Mouse (Mus musculus): ENCODE results near the gene Cyp2d10.
A peak's percentile ranks its signal among the peaks of the same experiment; 100 is the strongest.
"Not testable (repeated sequence)": the region's sequence is repeated elsewhere in the genome, so short reads cannot be mapped to it uniquely, and the experiment has no call there.

The Cyp2d10 gene

DNA sequence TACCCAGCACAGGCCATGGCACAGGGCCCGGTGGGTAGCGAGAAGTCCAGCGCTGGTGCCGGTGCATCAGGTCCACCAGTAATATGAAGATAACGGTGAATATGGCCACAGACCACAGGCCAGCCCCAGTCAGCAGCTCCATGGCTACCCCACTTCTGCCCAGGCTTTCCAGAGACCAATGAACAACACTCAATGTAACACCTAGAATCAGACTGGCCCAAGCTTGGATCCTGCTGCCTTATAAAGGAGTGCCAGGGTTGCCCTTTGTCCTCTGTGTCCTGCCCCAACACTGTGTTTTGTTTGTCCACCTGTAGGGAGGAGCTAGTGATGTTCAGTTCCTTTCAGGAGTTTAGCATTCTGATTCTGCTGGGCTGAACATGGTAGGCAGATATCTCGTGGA lies at the start of gene Cyp2d10:
TSS of gene Cyp2d10 (minus strand) at position 215 of the 400 bp plus-strand sequence.
- DNase-seq (ENCODE audit: low read depth): no peak

DNA sequence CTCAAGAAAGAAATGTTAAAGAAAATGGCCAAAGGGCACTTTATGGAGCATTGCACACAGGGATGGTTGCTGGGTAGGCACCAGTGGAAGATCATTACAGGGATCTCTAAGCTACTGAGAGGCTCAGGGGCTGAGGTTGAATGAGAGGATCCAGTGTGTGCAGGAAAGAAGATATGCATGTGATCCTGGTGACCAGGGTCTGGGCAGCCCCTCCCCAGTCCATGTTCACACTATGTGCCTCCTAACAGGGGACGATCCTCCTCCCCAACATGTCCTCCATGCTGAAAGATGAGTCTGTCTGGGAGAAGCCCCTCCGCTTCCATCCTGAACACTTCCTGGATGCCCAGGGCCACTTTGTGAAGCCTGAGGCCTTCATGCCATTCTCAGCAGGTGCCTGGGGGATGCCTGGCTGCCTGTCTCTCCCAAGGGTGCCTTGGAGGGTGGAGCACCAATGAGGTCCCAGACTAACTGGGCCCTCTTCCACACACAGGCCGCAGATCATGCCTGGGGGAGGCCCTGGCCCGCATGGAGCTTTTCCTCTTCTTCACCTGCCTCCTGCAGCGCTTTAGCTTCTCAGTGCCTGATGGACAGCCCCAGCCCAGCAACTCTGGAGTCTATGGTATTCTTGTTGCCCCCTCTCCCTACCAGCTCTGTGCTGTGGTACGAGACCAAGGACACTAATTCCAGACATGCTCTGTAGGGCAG lies 49.2 kb upstream of the Cyp2d10 start:
- DNase-seq (ENCODE audit: low read depth): not testable (repeated sequence)

DNA sequence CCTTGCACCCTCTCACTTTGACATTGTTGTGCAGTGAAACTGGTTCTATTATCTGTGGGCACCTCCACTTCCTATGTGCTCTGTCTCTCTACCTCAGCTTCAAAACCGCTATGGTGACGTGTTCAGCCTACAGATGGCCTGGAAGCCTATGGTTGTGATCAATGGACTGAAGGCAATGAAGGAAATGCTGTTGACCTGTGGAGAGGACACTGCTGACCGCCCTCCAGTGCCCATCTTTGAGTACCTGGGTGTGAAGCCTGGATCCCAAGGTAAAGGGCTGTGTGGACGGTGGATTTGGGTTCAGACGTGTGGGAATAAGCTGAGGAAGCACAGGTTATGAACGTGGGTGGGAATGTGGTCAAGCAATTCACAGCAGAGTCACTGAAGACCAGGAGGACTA lies 46.5 kb upstream of the Cyp2d10 start:
- not testable (repeated sequence) for DNase-seq (ENCODE audit: low read depth)

- not testable (repeated sequence) for DNase-seq (ENCODE audit: low read depth)
Observed at GRCm38 (mm10) chr15:82452133-82452532, 45.1 kb upstream of the Cyp2d10 start.

DNA sequence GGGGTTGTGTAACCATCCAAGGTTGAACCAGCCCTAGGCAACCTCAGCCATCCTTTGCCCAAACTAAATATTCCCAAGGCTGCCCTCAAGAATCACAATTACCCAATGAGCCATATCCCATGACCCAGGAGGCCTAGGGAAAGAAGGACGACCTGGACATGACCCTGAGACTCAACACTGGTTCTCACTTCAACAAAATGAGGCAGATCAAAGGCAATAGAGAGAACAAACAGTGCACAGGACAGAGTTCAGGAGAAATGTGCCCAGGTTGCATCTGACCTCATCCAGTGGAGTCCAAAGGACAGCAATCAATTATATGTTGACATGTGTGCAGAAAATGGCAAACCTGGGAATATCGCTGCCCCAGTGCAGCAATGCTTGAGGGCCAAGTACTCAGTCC lies 43.0 kb upstream of the Cyp2d10 start:
- not testable (repeated sequence) for DNase-seq (ENCODE audit: low read depth)

- DNase-seq (ENCODE audit: low read depth): no peak
Observed at GRCm38 (mm10) chr15:82445196-82445595, 38.2 kb upstream of the Cyp2d10 start.

DNA sequence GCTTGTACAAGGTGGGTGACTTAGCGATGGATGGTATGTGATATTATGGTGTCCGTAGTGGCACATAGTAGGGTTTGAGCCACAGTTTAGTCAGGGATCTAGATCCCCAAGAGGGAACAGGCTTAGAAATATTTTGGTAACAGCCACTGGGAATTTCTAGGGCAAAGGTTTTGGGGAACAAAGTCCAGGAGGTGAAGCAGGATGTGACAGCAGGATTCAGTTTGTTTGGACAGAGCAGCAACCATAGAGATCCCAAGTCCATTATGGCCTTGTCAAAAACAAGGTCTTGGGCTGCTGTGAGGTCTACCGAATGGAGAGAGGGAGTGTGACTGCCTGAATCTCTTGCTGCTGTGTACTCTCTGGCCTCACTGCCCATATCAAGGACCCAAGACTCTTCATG lies 36.7 kb upstream of the Cyp2d10 start:
- no peak for DNase-seq (ENCODE audit: low read depth)

DNA sequence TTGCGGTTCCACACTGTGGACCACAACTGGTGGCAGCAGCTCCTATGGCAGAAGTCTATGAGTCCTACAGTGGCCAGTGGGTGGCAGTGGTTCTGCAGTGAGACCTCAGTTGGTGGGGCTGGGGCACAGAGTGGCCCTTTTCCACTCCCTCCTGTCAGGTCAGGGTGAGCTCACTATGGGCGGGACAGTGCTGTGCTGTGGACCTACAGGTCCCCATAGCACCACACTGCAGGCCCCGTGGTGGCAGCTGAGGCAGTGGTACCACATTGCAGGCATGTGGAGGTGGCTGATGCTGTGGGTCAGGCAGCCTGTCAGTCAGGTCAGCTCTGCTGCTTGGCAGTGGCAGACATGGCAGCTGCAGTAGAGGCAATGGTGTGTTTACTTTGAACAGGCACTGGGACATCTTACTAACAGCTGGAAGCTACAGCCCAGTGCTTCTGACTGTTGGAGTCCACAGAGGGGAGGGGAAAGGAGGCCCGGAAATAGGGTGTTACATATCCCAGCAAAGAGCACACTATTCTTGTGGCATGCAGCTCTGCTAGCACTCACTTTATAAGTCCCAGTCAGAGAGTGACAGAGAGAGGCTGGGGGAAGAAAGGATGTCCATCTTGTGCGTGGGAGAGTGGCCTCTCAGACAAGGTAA lies 31.1 kb upstream of the Cyp2d10 start:
- DNase-seq (ENCODE audit: low read depth): no peak

GRCm38 (mm10) chr15:82435606-82436005 lies 28.6 kb upstream of the Cyp2d10 start:
- no peak for DNase-seq (ENCODE audit: low read depth)

- no peak for DNase-seq (ENCODE audit: low read depth)
Observed at GRCm38 (mm10) chr15:82435011-82435410, 28.0 kb upstream of the Cyp2d10 start.

DNA sequence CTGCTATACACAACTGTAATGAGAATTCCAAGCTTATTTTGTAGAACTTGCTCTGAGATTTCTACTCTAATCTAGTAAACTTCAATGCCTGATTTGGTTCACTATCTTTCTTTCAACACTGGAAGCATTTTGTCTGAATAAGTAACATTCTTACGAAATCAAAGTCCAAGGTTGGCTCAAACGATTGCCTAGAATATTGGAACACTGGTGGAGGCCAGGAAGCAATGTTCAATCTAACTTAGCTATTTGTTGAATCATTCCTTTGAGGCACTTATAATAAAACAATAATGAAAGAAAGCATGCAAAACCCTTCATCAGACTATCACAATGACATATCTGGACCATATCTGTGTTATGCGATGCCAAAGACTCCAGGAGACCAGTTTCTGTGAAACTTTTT lies 27.5 kb upstream of the Cyp2d10 start:
- DNase-seq (ENCODE audit: low read depth): no peak

GRCm38 (mm10) chr15:82433621-82434020 lies 26.6 kb upstream of the Cyp2d10 start:
- DNase-seq (ENCODE audit: low read depth): no peak

DNA sequence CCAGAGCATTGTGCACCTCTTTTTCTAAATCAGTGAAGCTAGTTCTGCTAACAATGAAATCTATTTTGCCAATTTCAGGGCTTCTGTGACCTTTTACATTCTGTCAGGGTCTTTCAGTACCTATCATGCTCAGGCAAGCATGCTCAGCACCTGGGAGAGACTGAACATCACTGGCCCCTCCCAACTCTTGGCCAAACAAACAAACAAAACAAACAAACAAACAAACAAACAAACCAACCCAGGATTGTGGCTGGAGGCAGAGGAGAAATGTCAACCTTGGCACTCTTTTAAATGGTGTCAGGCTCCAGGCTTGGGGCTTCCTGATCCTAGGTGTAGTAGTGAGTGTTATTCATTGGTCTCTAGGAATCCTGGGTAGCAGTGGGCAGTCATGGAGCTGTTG lies 26.1 kb upstream of the Cyp2d10 start, which contains the start of gene Cyp2d9:
TSS of gene Cyp2d9 (plus strand) at position 301 of the 400 bp plus-strand sequence.
- no peak for DNase-seq (ENCODE audit: low read depth)

DNA sequence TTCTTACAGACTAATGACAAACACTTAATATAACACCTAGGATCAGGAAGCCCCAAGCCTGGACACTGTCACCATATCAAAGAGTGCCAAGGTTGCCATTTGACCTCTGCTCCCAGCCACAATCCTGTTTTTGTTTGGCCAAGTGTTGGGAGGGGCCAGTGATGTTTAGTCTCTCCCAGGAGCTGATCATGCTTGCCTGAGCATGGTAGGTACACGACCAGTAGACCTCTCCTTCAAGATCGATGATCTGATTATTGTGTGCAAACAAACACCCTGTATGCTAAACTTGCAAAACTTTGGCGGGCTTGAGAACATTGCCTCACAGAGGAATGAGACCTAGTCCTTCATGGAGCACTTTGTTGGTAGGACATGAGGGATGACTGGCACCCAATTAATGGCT lies 16.5 kb upstream of the Cyp2d10 start:
- no peak for DNase-seq (ENCODE audit: low read depth)

GRCm38 (mm10) chr15:82422935-82423334 lies 15.9 kb upstream of the Cyp2d10 start:
- DNase-seq (ENCODE audit: low read depth): no peak

DNA sequence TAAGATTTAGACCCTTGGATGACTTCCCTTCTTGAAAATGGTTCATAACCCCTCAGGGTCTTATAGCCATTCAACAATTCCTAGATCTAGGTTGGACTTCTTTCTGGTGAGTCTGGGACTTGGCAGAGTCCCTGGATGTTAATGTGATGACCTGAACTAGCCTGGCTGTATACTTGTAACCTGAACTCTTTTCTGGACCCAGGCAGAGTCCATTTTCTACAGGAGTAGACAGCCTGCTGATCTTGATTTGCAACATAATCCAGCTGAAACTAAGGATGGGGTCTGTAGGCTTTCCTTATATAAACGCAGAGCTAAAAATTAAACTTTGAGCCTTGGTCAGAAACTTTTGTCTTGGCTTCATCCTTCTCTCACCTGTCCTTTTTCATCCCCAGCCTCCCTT lies 11.6 kb upstream of the Cyp2d10 start:
- DNase-seq (ENCODE audit: low read depth): peak; percentile 5

GRCm38 (mm10) chr15:82416797-82417789 lies 10.1 kb upstream of the Cyp2d10 start:
- DNase-seq (ENCODE audit: low read depth): peak; percentile 89

DNA sequence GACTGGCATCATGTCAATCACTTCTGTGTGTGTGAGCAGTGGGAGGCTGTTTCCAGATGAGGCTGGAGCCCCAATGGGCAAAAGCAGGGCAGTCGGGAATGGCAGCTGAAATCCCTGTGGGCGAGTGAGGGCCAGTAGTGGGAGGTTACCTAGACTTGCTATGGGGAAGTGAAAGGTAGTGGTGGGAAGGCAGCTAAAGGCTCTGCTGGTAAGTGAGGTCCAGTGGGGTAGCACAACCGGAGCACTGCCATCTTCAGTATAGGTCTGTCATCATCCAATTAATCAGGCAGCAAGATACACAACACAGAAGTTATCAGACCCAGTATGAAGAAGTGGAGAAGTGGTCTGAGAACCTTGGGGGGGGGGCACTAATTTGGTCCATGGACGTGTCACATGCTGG lies 541 bp upstream of the Cyp2d10 start:
- DNase-seq (ENCODE audit: low read depth): no peak

DNA sequence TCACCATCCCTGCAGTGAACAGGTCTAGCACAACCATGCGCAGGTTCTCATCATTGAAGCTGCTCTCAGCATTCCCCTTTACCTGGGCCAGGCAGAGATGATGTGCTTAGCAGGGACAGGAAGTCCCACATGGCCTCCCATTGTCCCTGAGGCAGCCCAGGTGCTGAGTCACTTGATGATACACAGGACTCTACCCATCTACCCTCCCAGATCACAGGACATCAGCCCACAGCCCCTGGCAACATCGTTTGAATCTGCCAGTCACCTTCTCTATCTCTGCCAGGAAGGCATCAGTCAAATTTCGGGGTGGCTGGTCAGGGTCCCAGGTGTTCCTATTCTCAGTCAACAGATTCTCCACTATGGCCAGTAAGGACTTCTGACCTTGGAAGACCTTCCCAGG lies 2.8 kb downstream of the Cyp2d10 start:
- DNase-seq (ENCODE audit: low read depth): no peak

GRCm38 (mm10) chr15:82403606-82404005 lies 3.4 kb downstream of the Cyp2d10 start:
- no peak for DNase-seq (ENCODE audit: low read depth)

- DNase-seq (ENCODE audit: low read depth): no peak
Observed at GRCm38 (mm10) chr15:82402741-82403140, 4.3 kb downstream of the Cyp2d10 start.

- no peak for DNase-seq (ENCODE audit: low read depth)
Observed at GRCm38 (mm10) chr15:82402106-82402505, 4.9 kb downstream of the Cyp2d10 start.

Measured in NIH3T3 (cell line).